Mouse (Mus musculus): ENCODE data around the gene Lrmda. TPM values are rescaled to one million over a fixed set of nuclear protein-coding genes. Genes with fewer than 3 reads are reported as not detected.

Lrmda gene
- total and polyA plus RNA-seq, 3 experiments = 5.1 to 5.9 TPM; not detected in 1

DNA sequence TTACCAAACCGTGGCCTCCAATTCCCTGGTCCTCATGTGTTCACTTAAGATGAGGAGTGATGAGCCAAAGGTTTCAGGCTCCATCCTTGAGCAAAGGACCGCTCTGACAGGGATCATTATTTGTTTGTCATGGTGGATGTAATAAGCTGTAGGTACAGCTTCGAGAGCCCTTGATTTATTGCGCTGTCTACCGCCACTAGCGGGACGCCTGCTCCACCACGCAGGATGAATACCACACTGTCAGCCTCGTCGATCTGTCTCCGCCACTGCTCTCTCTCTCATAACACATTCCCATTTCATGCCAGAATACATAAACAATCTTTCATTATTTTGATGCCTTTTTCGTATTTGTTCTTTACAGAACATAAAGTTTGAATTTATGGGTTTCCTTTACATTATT is 235.9 kb downstream of the Lrmda start:
- H3K9ac ChIP-seq (ENCODE audit: control insufficient read depth, low read depth, low read length, poor library complexity, severe bottlenecking) = no peak overlapping the region
- no peaks in the 10 kb centered on the region for H3K27me3 ChIP-seq (ENCODE audit: control insufficient read depth in 1 of 2, insufficient read depth in 2 of 2, low read length in 2 of 2)
- no peaks in the 10 kb centered on the region for H3K9me3 ChIP-seq (replicated peaks; ENCODE audit: insufficient read depth, low read length)
- no peak overlapping the region for H3K4me3 ChIP-seq (ENCODE audit: control insufficient read depth in 1 of 2, insufficient read depth in 1 of 2, low read depth in 2 of 2, low read length in 2 of 2)
- H3K27ac ChIP-seq (ENCODE audit: control insufficient read depth, low read depth, low read length) = no peak overlapping the region
- no peak for DNase-seq (ENCODE audit: low read depth, low spot score)
- TF ChIP-seq NRF1 (IDR thresholded peaks at IDR 0.05; ENCODE audit: insufficient read depth, low read depth, low read length, poor library complexity, severe bottlenecking) (no peak), CHD1 (IDR thresholded peaks at IDR 0.05; ENCODE audit: low read depth, low read length) (no peak), GATA1 (IDR thresholded peaks at IDR 0.05; ENCODE audit: low read depth, low read length) (no peak), MAFK (IDR thresholded peaks at IDR 0.05; ENCODE audit: borderline replicate concordance, low read depth, low read length) (no peak), MYB (IDR thresholded peaks at IDR 0.05; ENCODE audit: low read depth, low read length) (no peak), RCOR1 (IDR thresholded peaks at IDR 0.05; ENCODE audit: low read depth, low read length) (no peak), MXI1 (IDR thresholded peaks at IDR 0.05; ENCODE audit: low read depth, low read length) (no peak), MEF2A (IDR thresholded peaks at IDR 0.05; ENCODE audit: extremely low read depth, insufficient replicate concordance, low read depth, low read length, poor library complexity, severe bottlenecking) (no peak), RAD21 (IDR thresholded peaks at IDR 0.05; ENCODE audit: low read depth, low read length) (no peak), E2F4 (IDR thresholded peaks at IDR 0.05; ENCODE audit: borderline replicate concordance, low read depth, low read length) (no peak), ETS1 (IDR thresholded peaks at IDR 0.05; ENCODE audit: low read depth, low read length) (no peak), POLR2AphosphoS5 (IDR thresholded peaks at IDR 0.05; ENCODE audit: borderline replicate concordance, low read depth, low read length) (no peak), TBP (IDR thresholded peaks at IDR 0.05; ENCODE audit: low read depth, low read length) (no peak), MAX (IDR thresholded peaks at IDR 0.05; ENCODE audit: low read length) (no peak), KAT2A (conservative IDR thresholded peaks at IDR 0.05; ENCODE audit: low read depth, low read length) (no peak), MYC (IDR thresholded peaks at IDR 0.05; ENCODE audit: low read depth, low read length) (no peak), POLR2AphosphoS2 (IDR thresholded peaks at IDR 0.05; ENCODE audit: low read length) (no peak)
- no peaks in the 10 kb centered on the region for H3K4me1 ChIP-seq (ENCODE audit: control insufficient read depth in 1 of 2, insufficient read depth in 2 of 2, low read length in 2 of 2)
- no peaks in the 10 kb centered on the region for H3K79me2 ChIP-seq (ENCODE audit: control insufficient read depth, insufficient read depth, low read length, poor library complexity)
- no peaks in the 10 kb centered on the region for H3K36me3 ChIP-seq (ENCODE audit: control insufficient read depth in 1 of 2, insufficient read depth in 2 of 2, low read length in 2 of 2)

DNA sequence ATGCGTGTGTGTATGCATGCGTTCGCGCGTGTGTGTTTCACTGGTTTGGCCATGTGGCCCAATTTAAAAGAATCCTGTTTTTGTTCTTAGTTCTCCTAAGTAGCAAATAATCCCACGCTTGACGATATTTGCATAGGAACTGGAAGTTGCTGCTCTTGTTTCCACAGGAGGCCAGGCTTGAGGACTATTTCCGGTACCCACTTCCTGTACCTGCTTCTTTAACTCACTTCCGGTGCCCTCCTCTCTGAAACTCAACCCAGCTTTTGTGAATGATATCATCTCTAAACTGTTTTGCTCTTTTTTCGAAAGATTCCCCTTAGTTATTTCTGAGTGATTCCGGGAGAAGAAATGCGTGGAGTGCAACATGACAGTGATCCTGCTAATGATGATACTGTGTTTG is 236.8 kb downstream of the Lrmda start:
- Histone ChIP-seq H3K4me3 (ENCODE audit: control insufficient read depth in 1 of 2, insufficient read depth in 1 of 2, low read depth in 2 of 2, low read length in 2 of 2) (no peak overlapping the region), H3K27me3 (ENCODE audit: control insufficient read depth in 1 of 2, insufficient read depth in 2 of 2, low read length in 2 of 2) (no peaks in the 10 kb centered on the region), H3K9ac (ENCODE audit: control insufficient read depth, low read depth, low read length, poor library complexity, severe bottlenecking) (no peak overlapping the region), H3K36me3 (ENCODE audit: control insufficient read depth in 1 of 2, insufficient read depth in 2 of 2, low read length in 2 of 2) (no peaks in the 10 kb centered on the region), H3K79me2 (ENCODE audit: control insufficient read depth, insufficient read depth, low read length, poor library complexity) (no peaks in the 10 kb centered on the region), H3K9me3 (replicated peaks; ENCODE audit: insufficient read depth, low read length) (no peaks in the 10 kb centered on the region), H3K4me1 (ENCODE audit: control insufficient read depth in 1 of 2, insufficient read depth in 2 of 2, low read length in 2 of 2) (no peaks in the 10 kb centered on the region), H3K27ac (ENCODE audit: control insufficient read depth, low read depth, low read length) (no peak overlapping the region)
- no peak for TF ChIP-seq SIN3A (IDR thresholded peaks at IDR 0.05; ENCODE audit: low read length)
- TF ChIP-seq MAX (IDR thresholded peaks at IDR 0.05; ENCODE audit: low read length) = no peak
- TF ChIP-seq ELF1 (IDR thresholded peaks at IDR 0.05; ENCODE audit: low read depth, low read length) = no peak
- no peak for TF ChIP-seq MXI1 (IDR thresholded peaks at IDR 0.05; ENCODE audit: low read depth, low read length)
- no peak for TF ChIP-seq BHLHE40 (IDR thresholded peaks at IDR 0.05; ENCODE audit: borderline replicate concordance, low read depth, low read length)
- TF ChIP-seq JUND (IDR thresholded peaks at IDR 0.05; ENCODE audit: low read depth, low read length) = no peak
- DNase-seq (ENCODE audit: low read depth, low spot score) = no peak
